Mouse (Mus musculus) CD4-positive, CD25-positive, alpha-beta regulatory T cell, adult 4 months (primary cell): ENCODE data around the gene Vmn1r193. TPM values are rescaled to one million over a fixed set of nuclear protein-coding genes. Genes with fewer than 3 reads are reported as not detected.
"Not testable (repeated sequence)": the region's sequence is repeated elsewhere in the genome, so short reads cannot be mapped to it uniquely, and the experiment has no call there.

Experiments
- ATAC-seq: one replicate; pipeline ENCODE4 v1.8.0; 2017
- polyA plus RNA-seq, 2 experiments: library from polyadenylated mRNA; unstranded; fragments of 100-300 nt; shearing (Covaris generic); gene quantifications; one replicate each; pipeline ENCODE4 v1.2.1; 2017

Gene Vmn1r193
- not detected for polyA plus RNA-seq

DNA sequence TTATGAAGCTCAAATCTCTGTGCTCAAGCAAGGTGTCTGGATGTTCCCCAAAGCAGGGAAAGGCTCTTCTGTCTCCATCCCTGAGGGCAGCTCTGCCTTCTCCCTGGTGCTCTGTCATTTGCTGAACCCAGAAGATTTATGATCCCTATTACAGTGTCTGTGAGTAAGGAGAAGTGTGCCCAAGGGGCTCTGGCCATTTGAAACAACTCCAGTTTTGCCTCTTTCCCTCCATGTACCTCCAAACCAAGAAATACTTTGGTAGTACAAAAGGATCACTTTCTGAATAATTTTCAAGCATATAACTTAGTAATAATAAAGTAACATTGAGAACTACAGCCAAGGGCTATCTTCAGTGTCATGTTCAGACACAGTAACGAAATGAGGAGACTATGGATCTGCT lies at the start of gene Vmn1r193:
Vmn1r193 (minus strand) TSS at position 101 of the 400 bp plus-strand sequence.
- not testable (repeated sequence) for ATAC-seq

- no peak for ATAC-seq
Observed at GRCm38 (mm10) chr13:22271721-22272120, 48.8 kb upstream of the Vmn1r193 start.

DNA sequence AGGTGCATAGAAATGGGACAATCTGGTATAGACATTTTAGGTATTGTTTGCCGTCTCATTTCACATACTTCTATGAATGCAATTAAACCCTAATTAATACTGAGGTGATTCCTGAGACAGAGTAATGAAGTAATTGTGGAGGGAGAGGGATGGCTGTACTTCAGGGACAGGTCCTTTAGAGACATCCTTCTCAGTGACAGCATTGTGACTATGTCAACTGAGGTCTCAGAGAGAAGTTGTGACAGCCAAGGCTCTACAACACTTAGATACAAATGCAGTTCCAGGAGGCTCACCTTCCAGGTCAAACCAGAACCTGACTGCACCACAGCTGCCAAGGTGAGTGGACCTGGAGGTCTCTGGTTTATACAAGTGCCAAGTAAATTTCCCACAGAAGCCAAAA lies 47.3 kb upstream of the Vmn1r193 start, which contains the start of gene Vmn1r195:
Vmn1r195 (plus strand) TSS at position 301 of the 400 bp plus-strand sequence.
- not testable (repeated sequence) for ATAC-seq

DNA sequence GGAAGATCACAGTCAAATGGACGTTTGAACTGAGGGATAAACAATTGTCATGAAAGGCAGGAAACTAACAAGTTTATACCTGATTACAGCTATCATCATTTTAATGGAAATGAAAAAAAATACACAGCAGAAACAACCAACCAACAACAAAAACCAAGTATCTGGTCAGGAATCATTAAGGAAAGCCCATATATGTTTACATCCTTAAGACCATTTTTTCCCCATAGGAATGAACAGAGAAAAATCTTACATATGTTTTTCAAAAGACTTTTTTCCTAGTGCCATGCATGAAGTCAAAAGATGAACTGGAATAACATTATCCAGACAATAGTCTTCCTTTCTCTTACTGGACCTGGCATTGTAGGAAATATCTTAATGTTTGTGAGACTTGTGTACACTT lies 21.0 kb upstream of the Vmn1r193 start, which contains the start of gene Vmn1r194:
Vmn1r194 (plus strand) TSS at position 301 of the 400 bp plus-strand sequence.
- ATAC-seq = no peak

- ATAC-seq = not testable (repeated sequence)
Observed at GRCm38 (mm10) chr13:22192756-22193155, 30.2 kb downstream of the Vmn1r193 start.

GRCm38 (mm10) chr13:22191041-22191440 lies 31.9 kb downstream of the Vmn1r193 start, which contains the start of gene Vmn1r192:
TSS of gene Vmn1r192 (minus strand) at chr13:22191141.
- no peak for ATAC-seq

GRCm38 (mm10) chr13:22190385-22190784 lies 32.6 kb downstream of the Vmn1r193 start:
- no peak for ATAC-seq

DNA sequence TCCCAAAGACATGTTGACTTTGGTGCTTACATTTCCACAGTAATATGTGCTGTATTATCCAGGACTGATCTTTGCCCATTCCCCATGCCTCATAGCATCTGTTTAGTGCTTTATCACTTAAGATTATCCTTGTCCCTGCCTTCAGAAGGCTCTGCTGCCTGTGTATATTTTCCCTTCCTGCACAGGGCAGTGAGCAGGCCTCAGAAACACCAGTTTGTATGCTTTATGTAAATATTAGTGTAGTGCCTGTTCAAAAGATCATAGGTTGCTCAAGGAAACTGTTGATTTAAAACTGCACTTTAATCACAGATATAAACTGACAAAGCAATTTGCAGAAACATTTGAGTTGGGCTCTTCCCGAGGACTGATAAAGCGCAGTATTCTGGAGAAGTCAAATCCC lies 33.6 kb downstream of the Vmn1r193 start:
- no peak for ATAC-seq

GRCm38 (mm10) chr13:22183869-22184268 lies 39.1 kb downstream of the Vmn1r193 start, which contains the start of gene Vmn1r191:
TSS of gene Vmn1r191 (minus strand) at chr13:22183969.
- no peak for ATAC-seq

- ATAC-seq = no peak
Observed at GRCm38 (mm10) chr13:22168416-22168815, 54.5 kb downstream of the Vmn1r193 start.

Other genes starting within 250 kb of the Vmn1r193 start
- gene Pom121l2, start 242.0 kb downstream of the Vmn1r193 start, polyA plus RNA-seq = not detected
- gene Prss16, start 213.4 kb downstream of the Vmn1r193 start, polyA plus RNA-seq = under 1 TPM in 1 of 2 experiments, not detected in 1; 0.74 TPM
- gene Hist1h2ah, start 187.6 kb downstream of the Vmn1r193 start, polyA plus RNA-seq = not detected
- 1 to 10 TPM in 1 of 2 experiments, not detected in 1; 4.8 TPM for gene Hist1h2bk, start 187.3 kb downstream of the Vmn1r193 start, polyA plus RNA-seq
- gene Hist1h4i, start 181.8 kb downstream of the Vmn1r193 start, polyA plus RNA-seq = 1 to 10 TPM; 5.4 to 6.7 TPM
- not detected for gene Hist1h2ag, start 180.2 kb downstream of the Vmn1r193 start, polyA plus RNA-seq
- gene Hist1h2bj, start 179.9 kb downstream of the Vmn1r193 start, polyA plus RNA-seq = 1 to 10 TPM; 3.8 to 9.5 TPM
- gene Vmn1r188, start 138.7 kb downstream of the Vmn1r193 start, polyA plus RNA-seq = not detected
- not detected for gene Vmn1r189, start 117.3 kb downstream of the Vmn1r193 start, polyA plus RNA-seq
- not detected for gene Vmn1r191, start 39.2 kb downstream of the Vmn1r193 start, polyA plus RNA-seq
- gene Vmn1r192, start 32.0 kb downstream of the Vmn1r193 start, polyA plus RNA-seq = not detected
- not detected for gene Vmn1r194, start 21.1 kb upstream of the Vmn1r193 start, polyA plus RNA-seq
- not detected for gene Vmn1r195, start 47.4 kb upstream of the Vmn1r193 start, polyA plus RNA-seq
- not detected for gene Vmn1r196, start 66.8 kb upstream of the Vmn1r193 start, polyA plus RNA-seq
- gene Vmn1r197, start 101.4 kb upstream of the Vmn1r193 start, polyA plus RNA-seq = not detected
- gene Vmn1r198, start 127.2 kb upstream of the Vmn1r193 start, polyA plus RNA-seq = not detected
- not detected for gene Vmn1r199, start 156.7 kb upstream of the Vmn1r193 start, polyA plus RNA-seq
- not detected for gene Vmn1r200, start 167.2 kb upstream of the Vmn1r193 start, polyA plus RNA-seq
- not detected for gene Vmn1r201, start 248.8 kb upstream of the Vmn1r193 start, polyA plus RNA-seq